Mouse (Mus musculus): ENCODE measurements around the gene Bnip1. TPM values are rescaled to one million over a fixed set of nuclear protein-coding genes. Genes with fewer than 3 reads are reported as not detected.

Gene Bnip1
- total RNA-seq, 2 experiments from 2014 or later: 18.8 to 31.9 TPM

DNA sequence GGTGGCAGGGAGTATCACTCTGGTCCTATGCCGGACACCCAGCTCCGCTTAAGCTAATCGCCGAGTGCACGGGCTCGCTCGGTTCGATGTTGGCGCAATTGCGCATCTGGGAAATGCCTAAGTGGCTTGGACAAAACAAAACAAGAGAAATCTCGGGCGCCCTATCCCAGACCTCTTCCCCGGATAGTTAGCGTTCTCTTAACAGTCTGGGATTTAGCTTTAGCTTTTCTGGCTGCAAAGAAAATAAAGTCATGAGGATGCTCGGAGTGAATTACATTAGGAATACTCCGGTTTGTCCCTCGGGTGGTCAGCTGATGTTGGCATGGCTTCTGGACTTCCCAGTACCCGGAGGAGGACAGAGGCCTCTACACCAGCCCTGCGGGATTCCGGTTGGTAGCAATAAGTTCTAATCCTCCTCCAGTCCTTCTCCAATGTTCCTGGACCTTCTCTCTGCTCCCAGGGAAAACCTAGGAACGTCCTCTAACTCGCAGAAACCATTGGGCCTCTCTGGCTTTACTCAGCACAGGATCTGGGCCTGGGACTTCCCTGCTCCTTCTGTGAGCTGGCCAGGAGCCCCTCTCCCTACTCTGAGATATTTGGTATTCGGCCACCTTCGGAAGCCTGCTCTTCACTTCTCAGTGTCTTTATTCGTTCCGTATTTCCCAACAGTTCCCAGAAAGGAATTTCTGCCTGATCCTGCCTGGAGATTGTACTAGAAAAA is 59.0 kb downstream of the Bnip1 start:
- no peak for ATAC-seq (ENCODE audit: poor library complexity, severe bottlenecking)

DNA sequence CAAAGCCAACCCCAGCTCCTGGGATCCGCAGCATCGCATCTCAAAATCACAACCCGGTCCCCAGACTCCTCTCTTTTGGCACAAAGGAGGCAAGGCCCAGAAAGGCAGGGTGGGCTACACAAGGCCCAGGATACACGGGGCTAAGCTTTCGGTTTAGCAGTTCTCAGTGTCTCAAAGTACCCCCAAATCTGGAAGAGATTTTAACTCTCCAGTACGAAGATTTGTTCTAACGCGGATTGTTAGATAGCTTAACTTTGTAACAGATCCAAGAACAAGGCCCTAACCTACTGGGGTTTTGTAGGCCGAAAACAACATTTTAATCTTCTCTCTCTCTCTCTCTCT is 59.5 kb downstream of the Bnip1 start:
- no peak for ATAC-seq (ENCODE audit: poor library complexity, severe bottlenecking)

DNA sequence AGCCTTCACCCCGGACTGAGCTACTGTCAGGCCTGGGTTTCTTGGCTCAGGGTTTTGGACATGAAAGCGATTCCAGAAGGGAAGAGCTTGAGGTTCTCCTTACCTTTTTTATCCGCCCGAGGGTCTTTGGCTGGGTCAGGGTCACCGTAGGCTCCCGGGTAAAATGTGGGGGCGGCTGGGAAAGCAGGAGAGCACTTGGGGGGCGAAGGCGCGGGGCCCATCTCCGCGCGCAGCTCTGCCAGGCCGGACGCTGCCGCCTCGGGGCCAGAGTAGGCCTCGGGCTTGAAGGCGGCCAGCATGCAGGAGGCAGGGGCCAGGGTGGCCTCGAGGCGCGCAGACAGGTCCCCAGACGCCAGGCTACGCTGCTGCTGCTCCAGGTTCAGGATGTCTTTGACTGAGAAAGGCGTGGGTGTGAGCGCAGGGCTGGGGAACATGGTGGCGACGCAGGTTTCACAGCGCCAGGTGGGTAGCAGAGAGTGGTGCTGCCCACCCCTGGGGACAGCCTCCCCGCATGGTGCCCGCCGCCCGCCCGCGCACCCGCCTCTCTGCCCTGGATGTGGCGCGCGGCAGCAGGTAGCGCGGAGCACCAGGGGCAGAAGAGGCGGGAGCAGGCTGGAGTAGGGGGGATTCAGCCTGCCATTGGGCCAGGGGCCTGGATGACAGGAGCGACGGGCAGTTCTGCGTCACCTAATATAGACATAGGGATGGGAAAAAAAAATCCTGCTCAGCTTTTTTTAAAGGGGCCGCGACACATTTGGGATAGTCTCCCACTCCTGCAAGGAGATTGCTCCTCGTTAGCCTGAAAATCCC is 60.3 kb downstream of the Bnip1 start:
- no peak for ATAC-seq (ENCODE audit: poor library complexity, severe bottlenecking)

DNA sequence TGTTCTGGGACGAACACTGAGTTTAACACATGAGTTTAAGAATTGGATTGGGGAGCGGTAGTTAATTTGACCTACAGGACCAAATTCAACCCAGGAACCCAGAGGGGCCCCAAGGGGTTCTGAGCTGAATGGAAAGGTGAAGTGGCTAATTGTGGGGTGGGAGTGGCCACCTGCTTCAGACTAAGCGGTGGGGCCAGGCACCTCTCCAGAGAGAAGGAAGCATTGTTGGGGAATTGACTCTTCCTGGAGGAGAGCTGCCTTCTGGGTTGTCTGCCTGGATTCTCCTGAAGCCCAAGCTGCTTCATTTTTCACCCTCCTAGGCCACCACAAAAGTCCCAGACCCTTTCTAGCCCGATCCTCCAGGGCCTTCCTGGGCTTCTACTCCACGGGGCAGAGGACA is 61.1 kb downstream of the Bnip1 start:
- no peak for ATAC-seq (ENCODE audit: poor library complexity, severe bottlenecking)

Other genes with a start within 250 kb of the Bnip1 start
- 18.9 and 22.1 TPM in 2 replicates for gene Ergic1, start 219.6 kb upstream of the Bnip1 start, total RNA-seq (2015)
- 9.6 and 16.3 TPM in 2 replicates for gene Ergic1, start 219.6 kb upstream of the Bnip1 start, total RNA-seq (2017)
- 265 and 280 TPM in 2 replicates for gene Dusp1, start 218.9 kb upstream of the Bnip1 start, total RNA-seq (2015)
- gene Dusp1, start 218.9 kb upstream of the Bnip1 start, total RNA-seq (2017): 58.9 and 72.1 TPM in 2 replicates
- 304 and 336 TPM in 2 replicates for gene Atp6v0e, start 117.8 kb upstream of the Bnip1 start, total RNA-seq (2015)
- gene Atp6v0e, start 117.8 kb upstream of the Bnip1 start, total RNA-seq (2017): 529 and 571 TPM in 2 replicates
- 24.7 and 31.2 TPM in 2 replicates for gene Crebrf, start 65.4 kb upstream of the Bnip1 start, total RNA-seq (2015)
- gene Crebrf, start 65.4 kb upstream of the Bnip1 start, total RNA-seq (2017): 30.1 and 39.5 TPM in 2 replicates
- gene Nkx2-5, start 63.9 kb downstream of the Bnip1 start, total RNA-seq (2015): not detected in 2 replicates
- not detected in 2 replicates for gene Nkx2-5, start 63.9 kb downstream of the Bnip1 start, total RNA-seq (2017)
- gene Kifc5b, start 136.0 kb downstream of the Bnip1 start, total RNA-seq (2015): 4.1 and 4.5 TPM in 2 replicates
- 10.8 and 13.8 TPM in 2 replicates for gene Kifc5b, start 136.0 kb downstream of the Bnip1 start, total RNA-seq (2017)
- gene Phf1, start 152.0 kb downstream of the Bnip1 start, total RNA-seq (2015): 11.6 and 11.7 TPM in 2 replicates
- gene Phf1, start 152.0 kb downstream of the Bnip1 start, total RNA-seq (2017): 10.6 and 15.5 TPM in 2 replicates
- 138 and 155 TPM in 2 replicates for gene Cuta, start 158.5 kb downstream of the Bnip1 start, total RNA-seq (2015)
- gene Cuta, start 158.5 kb downstream of the Bnip1 start, total RNA-seq (2017): 56.9 and 73.0 TPM in 2 replicates
- 1.6 and 3.9 TPM in 2 replicates for gene Syngap1, start 160.2 kb downstream of the Bnip1 start, total RNA-seq (2015)
- gene Syngap1, start 160.2 kb downstream of the Bnip1 start, total RNA-seq (2017): 0.33 and 0.89 TPM in 2 replicates
- gene Zbtb9, start 192.1 kb downstream of the Bnip1 start, total RNA-seq (2015): 4.5 and 4.7 TPM in 2 replicates
- gene Zbtb9, start 192.1 kb downstream of the Bnip1 start, total RNA-seq (2017): 13.3 and 14.4 TPM in 2 replicates
- gene Bak1, start 247.9 kb downstream of the Bnip1 start, total RNA-seq (2015): 115 and 120 TPM in 2 replicates
- 70.4 and 71.5 TPM in 2 replicates for gene Bak1, start 247.9 kb downstream of the Bnip1 start, total RNA-seq (2017)

Data from megakaryocyte, adult 5-6 weeks (primary cell).